ENCODE assay signal across 17 mouse cellular contexts in the genomic region with DNA sequence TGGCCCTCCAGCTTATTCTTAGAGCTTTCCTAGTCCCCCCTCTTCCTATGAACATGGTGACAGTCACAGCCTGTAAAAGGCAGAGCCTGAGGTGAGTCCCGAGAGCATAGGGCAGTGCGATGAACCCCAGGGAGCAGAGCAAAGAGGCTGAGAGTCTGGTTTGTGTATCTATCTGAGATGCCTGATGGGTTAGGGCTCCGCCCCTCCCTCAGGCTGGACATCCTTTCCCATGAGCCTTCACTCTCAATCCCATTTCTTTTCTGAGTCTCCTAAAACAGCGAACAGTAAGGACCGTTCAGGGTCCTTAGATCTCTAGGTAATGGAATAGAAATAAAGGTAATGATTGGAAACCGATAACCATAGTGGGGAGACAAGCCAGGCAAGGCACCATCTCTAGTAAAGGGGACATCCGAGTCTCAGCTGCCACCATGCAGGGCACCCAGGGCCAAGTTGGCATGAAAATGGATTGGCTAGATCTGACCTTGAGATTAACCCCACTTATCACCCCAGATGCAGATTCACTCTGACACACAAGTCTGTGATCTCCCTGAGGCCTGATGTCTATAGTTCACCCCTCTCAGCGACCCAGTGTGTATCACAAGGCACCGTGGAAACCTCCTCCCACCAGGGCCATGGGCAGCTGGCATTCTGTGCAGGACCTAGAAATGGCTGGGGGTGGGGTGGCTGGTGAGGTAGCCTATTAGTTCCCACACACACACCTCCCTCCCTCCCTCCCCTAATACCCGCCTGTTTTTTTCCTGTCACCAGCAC. TPM values are rescaled to one million over a fixed set of nuclear protein-coding genes. Genes with fewer than 3 reads are reported as not detected.
"Had no signal": no experiment of that assay in that cellular context is flagged by ENCODE, and none has a peak within 500 bp of the region (broad histone marks: within the 10 kb centered on the region; RNA-seq: fewer than 3 reads in every experiment).

No protein-coding gene starts in this region.

- H3K4me3 ChIP-seq: kidney, embryonic 15.5 days; liver, embryonic 13.5 days; midbrain, embryonic 13.5 days; stomach, embryonic 15.5 days had no signal

- H3K4me2 ChIP-seq: kidney, embryonic 15.5 days; midbrain, embryonic 13.5 days; stomach, embryonic 15.5 days had no signal

- DNase-seq: kidney, adult 11 months; kidney, adult 8-10 months; kidney, postnatal 10 days; kidney, postnatal 36 days; layer of hippocampus, adult 9-11 months; liver, embryonic 13.5 days; lung, adult 2 months; lung, postnatal 14 days; right cerebral cortex, postnatal 25 days; spleen, adult 18-20 months; thymus, postnatal 25 days had no signal

- H3K27ac ChIP-seq: kidney, embryonic 15.5 days; liver, embryonic 13.5 days; macrophage; midbrain, embryonic 13.5 days; stomach, embryonic 15.5 days had no signal

- H3K36me3 ChIP-seq: kidney, embryonic 15.5 days; liver, embryonic 13.5 days; midbrain, embryonic 13.5 days; stomach, embryonic 15.5 days had no signal

- H3K9me3 ChIP-seq: kidney, embryonic 15.5 days; liver, embryonic 13.5 days; midbrain, embryonic 13.5 days; stomach, embryonic 15.5 days had no signal

- H3K27me3 ChIP-seq: stomach, embryonic 15.5 days had no signal

- H3K9ac ChIP-seq: kidney, embryonic 15.5 days; liver, embryonic 13.5 days; midbrain, embryonic 13.5 days; stomach, embryonic 15.5 days had no signal

RNA-seq across cellular contexts. Expression of a gene that starts 9.3 kb away (rescaled TPM):
- polyA plus RNA-seq: limb, embryonic 11.5 days; liver, embryonic 13.5 days; lung, embryonic 16.5 days; stomach, embryonic 15.5 days had no signal
